Mouse (Mus musculus) midbrain, embryonic 11.5 days (tissue): ENCODE results near the gene 4930415O20Rik. TPM values are rescaled to one million over a fixed set of nuclear protein-coding genes. Genes with fewer than 3 reads are reported as not detected.

ENCODE experiments used
- ATAC-seq: fragments of 200-750 bp; cut with Nextera tagmentation; 2 replicates; pipeline ENCODE4 v1.8.0; 2017; ENCODE audit warnings: moderate TSS enrichment, moderate library complexity; ENCODE audit not compliant: low FRiP score
- DNase-seq: peaks from one replicate; pipeline ENCODE4 v3.0.0; 2015; ENCODE audit warnings: low spot score; ENCODE audit errors: missing footprints
- H3K27ac ChIP-seq: fragments of 300-500 bp; sonication (generic); 2 replicates; pipeline ENCODE4 v1.5.1; 2014; ENCODE audit warnings: low read depth, low read length
- H3K27me3 ChIP-seq: fragments of 300-500 bp; sonication (generic); 2 replicates; pipeline ENCODE4 v1.6.1; 2014; ENCODE audit warnings: mild to moderate bottlenecking, low read length, moderate library complexity, mixed read lengths; ENCODE audit not compliant: control insufficient read depth, insufficient read depth
- H3K36me3 ChIP-seq: fragments of 300-500 bp; sonication (generic); 2 replicates; pipeline ENCODE4 v1.6.1; 2014; ENCODE audit warnings: mild to moderate bottlenecking, low read length, moderate library complexity, mixed read lengths; ENCODE audit not compliant: control insufficient read depth, insufficient read depth
- H3K4me1 ChIP-seq: fragments of 300-500 bp; sonication (generic); 2 replicates; pipeline ENCODE4 v1.6.1; 2014; ENCODE audit warnings: low read length; ENCODE audit not compliant: control insufficient read depth, insufficient read depth
- H3K4me2 ChIP-seq: fragments of 300-500 bp; sonication (generic); 2 replicates; pipeline ENCODE4 v1.6.1; 2014; ENCODE audit warnings: mild to moderate bottlenecking, moderate library complexity
- H3K4me3 ChIP-seq: fragments of 300-500 bp; sonication (generic); 2 replicates; pipeline ENCODE4 v1.5.1; 2014; ENCODE audit warnings: low read depth, low read length
- H3K9ac ChIP-seq: fragments of 300-500 bp; sonication (generic); 2 replicates; pipeline ENCODE4 v1.6.1; 2014; ENCODE audit warnings: low read length
- H3K9me3 ChIP-seq: fragments of 300-500 bp; sonication (generic); 2 replicates; pipeline ENCODE4 v1.6.1; 2016; ENCODE audit warnings: low read length; ENCODE audit not compliant: control insufficient read depth
- WGBS: fragments of 180-500 bp; shearing (Covaris S2); extraction: QIAGEN DNeasy Blood & Tissue Kit; methylation state at CpG from one replicate; pipeline ENCODE4 v1.1.7; 2014; 5-methylcytosine and 5-hydroxymethylcytosine counted together
- polyA plus RNA-seq: library from polyadenylated mRNA; unstranded; fragments of >200 nt; fragmentation: Nextera tagmentation; extraction: Ambion mirVana; gene quantifications from 2 replicates; pipeline ENCODE4 v1.2.1, GENCODE M21; 2014

4930415O20Rik gene
- polyA plus RNA-seq, 1 experiment from 2014 or later, result 0.44 TPM

- no peaks in the 10 kb centered on the region for H3K27me3 ChIP-seq
- DNase-seq, result no peak
- no peak overlapping the region for H3K4me3 ChIP-seq
- ATAC-seq, result no peak
- no peaks in the 10 kb centered on the region for H3K9me3 ChIP-seq
- H3K4me2 ChIP-seq, result no peak overlapping the region
- 90% methylated on average over 4 of the region's 4 CpGs for WGBS
- peaks cover 8% of the 10 kb centered on the region for H3K4me1 ChIP-seq
- H3K9ac ChIP-seq, result no peak overlapping the region
- H3K36me3 ChIP-seq, result peaks cover 5% of the 10 kb centered on the region
- no peak overlapping the region for H3K27ac ChIP-seq
These were observed 34.9 kb upstream of the 4930415O20Rik start for GRCm38 (mm10) chr15:98535921-98536320.

GRCm38 (mm10) chr15:98536828-98537510 is 33.8 kb upstream of the 4930415O20Rik start:
- Histone ChIP-seq H3K9ac (no peak overlapping the region), H3K9me3 (no peaks in the 10 kb centered on the region), H3K27ac (no peak overlapping the region), H3K4me3 (no peak overlapping the region), H3K27me3 (no peaks in the 10 kb centered on the region), H3K4me1 (peaks cover 8% of the 10 kb centered on the region), H3K4me2 (no peak overlapping the region), H3K36me3 (0 out of 2 replicates have a peak, but pooled peaks cover 1% of the 10 kb centered on the region)
- DNase-seq, result no peak
- no peak for ATAC-seq
- 91% methylated on average over 8 of the region's 8 CpGs for WGBS

GRCm38 (mm10) chr15:98537923-98538322 is 32.9 kb upstream of the 4930415O20Rik start:
- H3K4me2 ChIP-seq, result no peak overlapping the region
- no peaks in the 10 kb centered on the region for H3K9me3 ChIP-seq
- 83% methylated on average over 4 of the region's 4 CpGs for WGBS
- no peak overlapping the region for H3K4me3 ChIP-seq
- H3K36me3 ChIP-seq, result peaks cover 4% of the 10 kb centered on the region; the same call in 1 of the 2 replicates
- H3K9ac ChIP-seq, result no peak overlapping the region
- ATAC-seq (no peak), DNase-seq (no peak)
- H3K27me3 ChIP-seq, result no peaks in the 10 kb centered on the region
- H3K27ac ChIP-seq, result no peak overlapping the region
- no peaks in the 10 kb centered on the region; the same call in 1 of the 2 replicates for H3K4me1 ChIP-seq

GRCm38 (mm10) chr15:98541064-98541463 is 29.7 kb upstream of the 4930415O20Rik start:
- Histone ChIP-seq H3K27me3 (no peaks in the 10 kb centered on the region), H3K36me3 (peaks cover 15% of the 10 kb centered on the region), H3K27ac (no peak overlapping the region), H3K9ac (no peak overlapping the region), H3K9me3 (no peaks in the 10 kb centered on the region), H3K4me2 (no peak overlapping the region), H3K4me1 (no peaks in the 10 kb centered on the region), H3K4me3 (no peak overlapping the region)
- WGBS, result 91% methylated on average over 6 of the region's 6 CpGs
- no peak for DNase-seq
- no peak for ATAC-seq

DNA sequence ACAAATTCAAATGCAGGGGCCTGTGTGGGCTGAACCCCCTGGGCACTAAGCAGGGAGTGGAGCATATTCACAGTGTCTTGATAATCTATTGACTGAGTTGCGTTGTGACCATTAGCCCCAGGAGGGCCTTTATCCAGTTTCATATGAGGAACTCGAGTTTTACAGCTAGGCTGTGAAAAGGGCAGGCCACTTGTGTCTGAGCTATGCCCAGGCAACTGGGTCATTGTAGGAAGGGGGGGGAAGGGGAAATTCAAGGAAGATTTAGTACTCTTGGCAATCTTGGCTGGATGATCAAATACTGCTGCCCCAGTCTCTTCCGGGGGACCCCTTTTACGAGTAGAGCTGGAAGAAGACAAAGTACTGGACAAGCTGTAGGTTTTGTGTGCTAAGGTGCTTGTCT is 27.5 kb upstream of the 4930415O20Rik start:
- no peak overlapping the region for H3K4me2 ChIP-seq
- H3K9ac ChIP-seq, result no peak overlapping the region
- H3K27me3 ChIP-seq, result no peaks in the 10 kb centered on the region
- no peaks in the 10 kb centered on the region for H3K4me1 ChIP-seq
- no peak overlapping the region for H3K4me3 ChIP-seq
- ATAC-seq (no peak), DNase-seq (no peak)
- WGBS, result 92% methylated on average over 4 of the region's 4 CpGs
- H3K9me3 ChIP-seq, result no peaks in the 10 kb centered on the region
- no peak overlapping the region for H3K27ac ChIP-seq
- peaks cover 15% of the 10 kb centered on the region for H3K36me3 ChIP-seq

GRCm38 (mm10) chr15:98545151-98545550 is 25.7 kb upstream of the 4930415O20Rik start:
- Histone ChIP-seq H3K9me3 (no peaks in the 10 kb centered on the region), H3K4me2 (no peak overlapping the region), H3K4me3 (no peak overlapping the region), H3K27ac (no peak overlapping the region), H3K36me3 (peaks cover 15% of the 10 kb centered on the region), H3K9ac (no peak overlapping the region), H3K27me3 (no peaks in the 10 kb centered on the region), H3K4me1 (no peaks in the 10 kb centered on the region)
- 92% methylated on average over 3 of the region's 3 CpGs for WGBS
- no peak for DNase-seq
- ATAC-seq, result no peak

DNA sequence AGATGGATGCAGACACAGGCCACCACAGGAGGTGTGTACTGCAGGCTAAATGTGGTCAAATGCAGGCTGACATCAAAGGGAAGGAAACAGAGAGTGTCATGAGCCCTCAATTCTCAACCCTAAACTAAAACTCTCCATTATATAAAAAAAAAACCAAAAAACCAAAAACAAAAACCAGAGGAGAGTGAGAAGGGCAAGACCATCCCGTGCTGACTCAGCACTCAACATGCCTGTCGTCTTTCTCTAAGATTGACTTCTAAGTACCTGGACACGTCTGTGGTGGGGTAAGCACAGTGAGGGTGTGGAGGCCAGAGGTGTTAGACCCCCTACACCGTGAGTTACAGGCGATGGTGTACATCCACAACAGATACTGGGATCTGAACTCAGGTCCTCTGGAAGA is 24.0 kb upstream of the 4930415O20Rik start:
- H3K27ac ChIP-seq, result no peak overlapping the region
- no peak overlapping the region for H3K4me3 ChIP-seq
- no peaks in the 10 kb centered on the region for H3K27me3 ChIP-seq
- H3K4me1 ChIP-seq, result no peaks in the 10 kb centered on the region
- H3K36me3 ChIP-seq, result peaks cover 22% of the 10 kb centered on the region
- H3K4me2 ChIP-seq, result no peak overlapping the region
- no peaks in the 10 kb centered on the region for H3K9me3 ChIP-seq
- no peak overlapping the region for H3K9ac ChIP-seq
- DNase-seq, result no peak
- no peak for ATAC-seq
- 96% methylated on average over 5 of the region's 5 CpGs for WGBS

DNA sequence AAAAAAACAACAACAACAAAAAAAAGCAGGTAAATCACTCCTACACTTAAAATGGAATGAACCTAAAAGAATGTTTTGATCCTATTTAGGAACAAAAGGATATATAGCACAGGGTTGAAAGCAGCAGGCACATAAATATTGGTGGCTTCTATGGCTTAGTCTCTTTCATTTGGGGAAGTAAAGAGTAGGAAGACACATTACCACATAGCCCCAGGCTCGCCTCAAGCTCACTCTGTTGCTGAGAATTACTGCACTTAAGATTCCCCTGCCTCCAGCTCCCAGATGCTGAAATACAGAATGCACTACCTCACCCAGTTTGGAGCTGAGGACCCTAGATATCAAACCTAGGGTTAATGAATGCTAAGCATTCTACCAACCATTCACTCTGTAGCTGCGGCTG is 18.0 kb upstream of the 4930415O20Rik start:
- ATAC-seq (no peak), DNase-seq (no peak)
- no peak overlapping the region for H3K27ac ChIP-seq
- H3K27me3 ChIP-seq, result no peaks in the 10 kb centered on the region
- H3K9me3 ChIP-seq, result no peaks in the 10 kb centered on the region
- H3K36me3 ChIP-seq, result peaks cover 18% of the 10 kb centered on the region
- no peak overlapping the region for H3K4me3 ChIP-seq
- WGBS, result 84% methylated on average over 2 of the region's 2 CpGs
- no peaks in the 10 kb centered on the region for H3K4me1 ChIP-seq
- no peak overlapping the region for H3K9ac ChIP-seq
- H3K4me2 ChIP-seq, result no peak overlapping the region

- no peak for ATAC-seq
- no peaks in the 10 kb centered on the region for H3K4me1 ChIP-seq
- no peak overlapping the region for H3K4me2 ChIP-seq
- H3K9ac ChIP-seq, result no peak overlapping the region
- no peak overlapping the region for H3K4me3 ChIP-seq
- H3K27ac ChIP-seq, result no peak overlapping the region
- 96% methylated on average over 4 of the region's 4 CpGs for WGBS
- H3K27me3 ChIP-seq, result no peaks in the 10 kb centered on the region
- no peak for DNase-seq
- H3K9me3 ChIP-seq, result no peaks in the 10 kb centered on the region
- peaks cover 22% of the 10 kb centered on the region for H3K36me3 ChIP-seq
These were observed 14.9 kb upstream of the 4930415O20Rik start for GRCm38 (mm10) chr15:98555881-98556280.
